Mouse (Mus musculus): ENCODE measurements around the gene Rbfox1. TPM values are rescaled to one million over a fixed set of nuclear protein-coding genes. Genes with fewer than 3 reads are reported as not detected.
A peak's percentile ranks its signal among the peaks of the same experiment; 100 is the strongest.

Gene Rbfox1
- polyA plus RNA-seq, 1 experiment from 2014 or later: 103 TPM

GRCm38 (mm10) chr16:6155556-6155955 lies 270.4 kb downstream of the Rbfox1 start:
- H3K27me3 ChIP-seq: no peaks in the 10 kb centered on the region
- no peak overlapping the region for H3K4me3 ChIP-seq (replicated peaks)
- H3K9me3 ChIP-seq: no peaks in the 10 kb centered on the region
- H3K4me2 ChIP-seq (replicated peaks): no peak overlapping the region
- H3K4me1 ChIP-seq (replicated peaks): 0 out of 2 replicates have a peak, but pooled peaks cover 5% of the 10 kb centered on the region
- no peaks in the 10 kb centered on the region for H3K36me3 ChIP-seq
- H3K27ac ChIP-seq: no peak overlapping the region
- H3K9ac ChIP-seq (replicated peaks): no peak overlapping the region
- no peak for ATAC-seq
- 81% methylated on average over 2 of the region's 2 CpGs for WGBS

- Histone ChIP-seq H3K4me1 (replicated peaks) (no peaks in the 10 kb centered on the region), H3K27me3 (no peaks in the 10 kb centered on the region), H3K9me3 (no peaks in the 10 kb centered on the region), H3K4me3 (replicated peaks) (no peak overlapping the region), H3K9ac (replicated peaks) (no peak overlapping the region), H3K27ac (no peak overlapping the region), H3K36me3 (no peaks in the 10 kb centered on the region), H3K4me2 (replicated peaks) (no peak overlapping the region)
- 85% methylated on average over 4 of the region's 4 CpGs for WGBS
- no peak for ATAC-seq
Observed at GRCm38 (mm10) chr16:6164476-6164875, 279.3 kb downstream of the Rbfox1 start.

DNA sequence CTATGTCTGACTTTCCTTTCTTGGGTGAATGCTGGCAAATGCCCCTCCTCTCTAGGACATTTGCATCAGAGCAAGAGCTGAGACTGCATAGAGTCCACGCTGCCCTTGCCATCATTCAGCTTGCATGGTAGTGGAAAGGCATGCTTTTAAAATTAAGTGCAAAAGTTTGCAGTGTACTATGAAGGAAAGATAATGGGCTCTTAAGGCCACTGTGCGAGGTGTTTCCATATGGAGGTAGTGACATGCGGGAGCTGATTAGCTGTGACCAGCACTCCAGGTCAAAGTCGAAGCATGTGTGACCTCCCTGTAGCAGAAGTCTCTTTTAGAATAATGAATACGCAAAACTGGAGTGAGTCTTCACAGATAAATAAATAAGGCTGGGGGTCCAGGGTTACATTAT lies 284.2 kb downstream of the Rbfox1 start:
- 93% methylated on average over 5 of the region's 5 CpGs for WGBS
- Histone ChIP-seq H3K4me3 (replicated peaks) (no peak overlapping the region), H3K27ac (no peak overlapping the region), H3K36me3 (no peaks in the 10 kb centered on the region), H3K9ac (replicated peaks) (no peak overlapping the region), H3K4me2 (replicated peaks) (no peak overlapping the region), H3K9me3 (no peaks in the 10 kb centered on the region), H3K27me3 (no peaks in the 10 kb centered on the region), H3K4me1 (replicated peaks) (no peaks in the 10 kb centered on the region)
- ATAC-seq: no peak

DNA sequence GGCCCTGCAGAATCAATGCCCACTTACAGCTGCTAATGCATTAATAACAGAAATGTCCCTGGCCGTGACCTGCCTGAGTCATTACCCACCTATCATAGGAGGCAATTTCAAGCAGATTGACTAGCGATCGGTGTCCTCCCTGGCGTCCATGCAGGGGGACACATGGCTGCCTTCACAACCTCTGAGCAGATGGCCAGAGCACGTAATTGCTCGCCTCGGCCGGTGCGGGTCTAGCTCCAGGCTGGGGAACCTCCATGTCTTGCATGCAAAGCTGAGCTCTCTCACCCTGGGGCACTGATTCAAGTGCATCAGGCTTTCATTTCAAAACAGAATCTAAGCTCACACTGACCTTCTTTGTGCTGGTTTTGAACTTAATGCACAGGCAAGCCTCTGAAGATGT lies 295.7 kb downstream of the Rbfox1 start:
- no peak overlapping the region for H3K4me2 ChIP-seq (replicated peaks)
- ATAC-seq: no peak
- no peaks in the 10 kb centered on the region for H3K27me3 ChIP-seq
- no peak overlapping the region for H3K27ac ChIP-seq
- H3K9ac ChIP-seq (replicated peaks): no peak overlapping the region
- no peak overlapping the region for H3K4me3 ChIP-seq (replicated peaks)
- no peaks in the 10 kb centered on the region for H3K36me3 ChIP-seq
- 82% methylated on average over 9 of the region's 9 CpGs for WGBS
- H3K4me1 ChIP-seq (replicated peaks): no peaks in the 10 kb centered on the region
- no peaks in the 10 kb centered on the region for H3K9me3 ChIP-seq

DNA sequence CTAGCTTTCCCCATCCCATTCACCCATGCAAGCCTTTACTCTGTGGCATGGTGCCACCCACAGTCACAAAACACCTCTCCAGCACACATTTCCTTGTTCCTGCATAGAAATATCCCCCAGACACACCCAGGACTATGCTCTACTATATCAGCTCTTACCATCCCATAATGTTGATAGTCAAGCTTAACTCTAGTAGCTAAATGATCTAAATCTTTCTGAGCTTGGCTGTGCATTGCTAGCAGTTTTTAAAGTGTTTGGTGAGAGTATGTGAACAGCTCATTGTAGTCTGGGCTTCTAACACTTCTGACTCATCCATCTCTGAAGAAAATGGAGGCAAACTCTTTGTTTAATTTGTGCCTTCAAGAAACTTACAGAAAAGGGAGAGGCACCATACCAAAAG lies 297.2 kb downstream of the Rbfox1 start:
- H3K9ac ChIP-seq (replicated peaks): no peak overlapping the region

DNA sequence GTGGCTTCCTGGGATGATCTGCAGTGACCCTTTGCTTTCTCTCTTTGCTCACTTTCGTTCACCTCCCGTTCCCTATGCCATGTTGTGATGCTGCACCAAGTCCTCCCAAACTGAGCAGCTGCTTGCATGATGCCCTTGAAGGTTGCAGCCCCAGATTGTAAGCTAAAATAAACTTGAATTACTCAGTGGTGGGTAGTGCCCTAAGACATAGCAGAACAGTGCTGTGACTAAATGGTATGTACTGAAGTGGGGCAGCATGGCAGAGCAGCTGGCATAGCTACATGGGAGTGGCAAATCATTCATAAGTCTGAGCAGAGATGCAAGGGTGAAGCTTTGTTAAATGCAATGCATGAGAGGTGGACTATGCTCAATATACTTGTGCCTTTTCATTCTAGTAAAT lies 307.2 kb downstream of the Rbfox1 start:
- H3K27me3 ChIP-seq: no peaks in the 10 kb centered on the region
- H3K9ac ChIP-seq (replicated peaks): no peak overlapping the region
- ATAC-seq: no peak
- 80% methylated on average over 2 of the region's 2 CpGs for WGBS
- H3K36me3 ChIP-seq: no peaks in the 10 kb centered on the region
- no peak overlapping the region for H3K4me3 ChIP-seq (replicated peaks)
- no peaks in the 10 kb centered on the region for H3K4me1 ChIP-seq (replicated peaks)
- H3K4me2 ChIP-seq (replicated peaks): no peak overlapping the region
- H3K27ac ChIP-seq: no peak overlapping the region
- H3K9me3 ChIP-seq: no peaks in the 10 kb centered on the region

More for the DNA sequence above, 297.2 kb downstream of the Rbfox1 start:
- H3K27me3 ChIP-seq: no peaks in the 10 kb centered on the region
- no peaks in the 10 kb centered on the region for H3K9me3 ChIP-seq
- no peak overlapping the region for H3K27ac ChIP-seq
- no peaks in the 10 kb centered on the region for H3K36me3 ChIP-seq
- ATAC-seq: no peak
- no peak overlapping the region for H3K4me2 ChIP-seq (replicated peaks)
- H3K4me1 ChIP-seq (replicated peaks): no peaks in the 10 kb centered on the region
- H3K4me3 ChIP-seq (replicated peaks): no peak overlapping the region

GRCm38 (mm10) chr16:6206431-6206830 lies 321.3 kb downstream of the Rbfox1 start:
- Histone ChIP-seq H3K36me3 (no peaks in the 10 kb centered on the region), H3K4me1 (replicated peaks) (no peaks in the 10 kb centered on the region), H3K4me2 (replicated peaks) (no peak overlapping the region), H3K9ac (replicated peaks) (no peak overlapping the region), H3K27me3 (no peaks in the 10 kb centered on the region), H3K27ac (no peak overlapping the region), H3K4me3 (replicated peaks) (no peak overlapping the region), H3K9me3 (no peaks in the 10 kb centered on the region)
- ATAC-seq: no peak

GRCm38 (mm10) chr16:6212916-6213315 lies 327.8 kb downstream of the Rbfox1 start:
- 21% methylated on average over 3 of the region's 3 CpGs for WGBS
- peak overlapping the region; percentile 60 for H3K27ac ChIP-seq

GRCm38 (mm10) chr16:6227449-6227848 lies 342.3 kb downstream of the Rbfox1 start:
- Histone ChIP-seq H3K9me3 (no peaks in the 10 kb centered on the region), H3K9ac (replicated peaks) (no peak overlapping the region), H3K27ac (no peak overlapping the region), H3K4me2 (replicated peaks) (no peak overlapping the region), H3K4me1 (replicated peaks) (0 out of 2 replicates have a peak, but pooled peaks cover 7% of the 10 kb centered on the region), H3K4me3 (replicated peaks) (no peak overlapping the region), H3K27me3 (no peaks in the 10 kb centered on the region), H3K36me3 (no peaks in the 10 kb centered on the region)
- WGBS: 68% methylated on average over 6 of the region's 6 CpGs
- ATAC-seq: no peak

More at GRCm38 (mm10) chr16:6212916-6213315, 327.8 kb downstream of the Rbfox1 start:
- H3K27me3 ChIP-seq: no peaks in the 10 kb centered on the region
- H3K4me1 ChIP-seq (replicated peaks): peaks cover 14% of the 10 kb centered on the region
- 0 out of 2 replicates have a peak, but pooled peaks have one; percentile 37 for ATAC-seq
- no peak overlapping the region for H3K9ac ChIP-seq (replicated peaks)
- H3K4me3 ChIP-seq (replicated peaks): no peak overlapping the region
- H3K4me2 ChIP-seq (replicated peaks): no peak overlapping the region
- no peaks in the 10 kb centered on the region for H3K36me3 ChIP-seq
- no peaks in the 10 kb centered on the region for H3K9me3 ChIP-seq

GRCm38 (mm10) chr16:6232966-6233365 lies 347.8 kb downstream of the Rbfox1 start:
- H3K36me3 ChIP-seq: no peaks in the 10 kb centered on the region
- H3K27me3 ChIP-seq: no peaks in the 10 kb centered on the region
- H3K4me1 ChIP-seq (replicated peaks): no peaks in the 10 kb centered on the region
- H3K9me3 ChIP-seq: no peaks in the 10 kb centered on the region
- no peak overlapping the region for H3K9ac ChIP-seq (replicated peaks)
- ATAC-seq: no peak
- H3K27ac ChIP-seq: no peak overlapping the region
- no peak overlapping the region for H3K4me2 ChIP-seq (replicated peaks)
- WGBS: 96% methylated on average over 2 of the region's 2 CpGs
- H3K4me3 ChIP-seq (replicated peaks): no peak overlapping the region

DNA sequence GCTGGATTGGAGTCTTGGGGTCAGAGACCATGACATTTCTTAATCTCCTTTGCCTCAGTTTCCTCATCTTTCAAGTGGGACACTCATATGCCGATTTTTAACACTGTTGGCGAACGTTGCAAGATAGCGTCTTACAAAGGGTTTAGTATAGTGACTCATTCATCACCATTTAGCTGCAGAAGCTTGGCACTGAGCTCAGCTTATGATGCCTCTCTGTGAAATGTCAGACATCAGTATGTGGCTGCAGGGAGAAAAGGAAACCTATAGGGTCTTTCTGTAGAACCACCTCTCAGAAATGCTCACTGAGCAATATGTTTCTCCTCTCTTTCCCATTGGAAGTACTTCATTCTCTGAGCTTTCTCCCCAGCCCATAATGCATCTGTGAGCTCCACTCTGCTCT lies 356.2 kb downstream of the Rbfox1 start:
- H3K4me1 ChIP-seq (replicated peaks): peaks cover 6% of the 10 kb centered on the region; the same call in 1 of the 2 replicates
- H3K9me3 ChIP-seq: no peaks in the 10 kb centered on the region
- no peak overlapping the region for H3K27ac ChIP-seq
- 95% methylated on average over 4 of the region's 4 CpGs for WGBS
- no peaks in the 10 kb centered on the region for H3K27me3 ChIP-seq
- no peaks in the 10 kb centered on the region for H3K36me3 ChIP-seq
- no peak overlapping the region for H3K4me3 ChIP-seq (replicated peaks)
- no peak for ATAC-seq
- H3K4me2 ChIP-seq (replicated peaks): no peak overlapping the region
- H3K9ac ChIP-seq (replicated peaks): no peak overlapping the region

DNA sequence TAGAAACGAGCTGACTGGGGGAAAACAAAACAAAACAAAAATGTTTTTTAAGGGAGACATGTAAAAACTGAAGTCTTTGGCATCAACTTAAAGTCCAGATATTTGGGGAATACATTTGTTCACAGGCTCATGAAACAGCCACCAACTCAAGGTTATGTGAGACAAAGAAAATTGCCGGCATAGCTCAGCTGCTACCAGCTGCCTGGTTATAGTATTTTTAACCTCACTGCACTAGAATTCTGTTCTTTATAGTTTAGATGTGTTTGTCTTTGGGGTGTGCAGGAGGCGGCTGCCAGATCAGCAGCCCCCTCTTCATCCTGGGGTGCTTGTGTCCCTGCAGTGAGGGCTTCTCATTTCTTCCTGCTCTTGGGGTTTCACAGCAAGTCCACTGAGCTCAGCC lies 357.3 kb downstream of the Rbfox1 start:
- H3K4me1 ChIP-seq (replicated peaks): peaks cover 6% of the 10 kb centered on the region; the same call in 1 of the 2 replicates
- ATAC-seq: no peak
- no peak overlapping the region for H3K27ac ChIP-seq
- H3K4me2 ChIP-seq (replicated peaks): no peak overlapping the region
- no peak overlapping the region for H3K4me3 ChIP-seq (replicated peaks)
- H3K9ac ChIP-seq (replicated peaks): no peak overlapping the region
- 83% methylated on average over 3 of the region's 3 CpGs for WGBS
- no peaks in the 10 kb centered on the region for H3K27me3 ChIP-seq
- no peaks in the 10 kb centered on the region for H3K36me3 ChIP-seq
- no peaks in the 10 kb centered on the region for H3K9me3 ChIP-seq

DNA sequence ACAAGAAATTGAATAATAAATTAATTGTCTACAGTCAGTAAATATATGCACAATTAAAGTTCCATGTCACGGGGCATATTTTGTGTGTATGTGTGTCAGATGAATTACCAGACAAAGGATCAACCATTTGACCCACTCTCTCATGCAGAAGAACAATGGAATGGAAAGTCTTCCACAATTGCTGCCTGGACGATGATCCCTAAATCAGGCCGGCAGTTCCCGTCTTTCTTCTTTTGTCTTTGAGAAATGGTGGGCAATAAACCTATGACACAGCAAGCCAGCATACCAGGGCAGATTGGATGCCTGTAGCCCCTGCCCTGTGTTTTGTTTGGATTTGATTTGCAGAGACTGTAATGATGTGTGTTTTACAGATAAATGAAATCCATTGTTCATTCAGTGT lies 362.4 kb downstream of the Rbfox1 start:
- Histone ChIP-seq H3K9me3 (no peaks in the 10 kb centered on the region), H3K36me3 (no peaks in the 10 kb centered on the region), H3K4me2 (replicated peaks) (no peak overlapping the region), H3K4me1 (replicated peaks) (peaks cover 6% of the 10 kb centered on the region; the same call in 1 of the 2 replicates), H3K27me3 (no peaks in the 10 kb centered on the region), H3K4me3 (replicated peaks) (no peak overlapping the region), H3K27ac (no peak overlapping the region), H3K9ac (replicated peaks) (no peak overlapping the region)
- 40% methylated on average over 4 of the region's 4 CpGs for WGBS
- ATAC-seq: no peak

Measured in midbrain, embryonic 13.5 days (tissue).